Mouse (Mus musculus): ENCODE data around the gene Rilpl1.
"Not testable (repeated sequence)": the region's sequence is repeated elsewhere in the genome, so short reads cannot be mapped to it uniquely, and the experiment has no call there.

Rilpl1 gene

DNA sequence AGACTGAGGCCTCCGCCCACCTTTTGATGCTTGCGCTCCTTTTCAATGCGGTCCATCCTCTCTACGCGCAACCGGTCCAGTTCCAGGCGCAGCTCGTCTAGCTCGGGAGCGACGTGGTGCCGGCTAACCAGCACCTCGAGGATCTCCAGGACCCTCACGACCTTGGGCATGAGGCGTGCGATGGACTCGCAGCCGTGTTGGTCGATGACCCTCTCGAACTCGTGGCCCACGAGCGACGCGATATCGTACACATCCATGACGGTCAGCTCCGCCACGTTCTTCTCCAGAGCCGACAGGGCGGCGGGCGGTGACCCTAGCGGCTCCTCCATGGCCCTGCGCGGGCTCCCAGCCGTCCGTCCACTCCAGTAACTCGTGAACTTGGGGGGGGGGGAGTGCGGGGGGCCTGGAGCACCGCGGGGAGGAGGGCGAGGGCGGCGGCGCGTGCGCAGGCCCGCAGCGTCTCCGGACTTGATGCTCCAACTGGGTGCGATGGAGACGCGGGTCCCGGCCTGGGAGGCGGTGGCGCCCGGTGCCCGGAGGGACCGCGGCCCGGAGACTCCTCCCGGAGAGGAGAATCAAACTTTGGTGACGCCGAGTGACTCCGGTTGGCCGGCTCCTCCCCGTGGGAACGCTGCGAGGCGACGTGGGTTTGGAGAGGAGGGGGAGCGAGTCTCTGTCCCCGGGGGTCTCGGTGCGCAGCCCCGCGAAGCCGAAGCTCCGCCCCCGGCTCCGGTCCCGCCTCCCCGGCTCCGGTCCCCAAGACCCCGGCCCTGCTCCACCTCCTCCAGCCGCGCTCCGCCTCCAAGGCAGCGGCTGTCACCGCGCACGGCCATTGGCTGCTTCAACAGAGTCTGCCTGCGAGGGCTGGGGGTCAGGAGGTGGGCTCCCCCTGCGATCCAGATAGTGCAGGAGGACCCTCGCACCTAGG is at the start of gene Rilpl1:
TSS of gene Rilpl1 (minus strand) at position 737 of the 928 bp plus-strand sequence.
- peak; percentile 11 to 18 for DNase-seq (ENCODE audit: low read depth in 2 of 2, low spot score in 2 of 2)

GRCm38 (mm10) chr5:124578633-124579317 is 47.6 kb upstream of the Rilpl1 start, which contains the start of the genes Eif2b1 and Gtf2h3:
Eif2b1 (minus strand) TSS chr5:124579131.
Gtf2h3 (plus strand) TSS chr5:124579140.
- DNase-seq (ENCODE audit: low read depth in 2 of 2, low spot score in 2 of 2): peak; percentile 88 to 90

DNA sequence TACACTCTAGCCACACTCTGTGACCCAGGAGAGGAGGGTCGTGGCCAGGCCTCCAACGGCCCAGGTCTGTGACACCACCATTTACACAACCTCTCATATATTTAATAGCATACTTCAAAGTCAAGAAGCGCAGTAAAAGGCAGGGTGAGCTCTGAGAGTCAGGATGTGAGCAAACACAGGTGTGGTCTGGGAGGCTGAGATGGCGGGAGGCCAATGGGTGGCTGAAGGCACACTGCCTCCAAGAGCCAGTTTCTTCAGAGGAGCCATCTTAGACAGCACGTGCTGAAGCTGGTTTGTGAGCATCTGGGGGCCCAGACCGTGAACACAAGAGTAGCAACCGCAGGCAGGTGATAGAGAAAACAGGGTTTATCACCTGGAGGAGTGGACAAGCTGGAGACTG is 44.3 kb upstream of the Rilpl1 start:
- no peak for DNase-seq (ENCODE audit: low read depth in 2 of 2, low spot score in 2 of 2)

GRCm38 (mm10) chr5:124571068-124571467 is 39.9 kb upstream of the Rilpl1 start:
- DNase-seq (ENCODE audit: low read depth in 2 of 2, low spot score in 2 of 2): no peak

DNA sequence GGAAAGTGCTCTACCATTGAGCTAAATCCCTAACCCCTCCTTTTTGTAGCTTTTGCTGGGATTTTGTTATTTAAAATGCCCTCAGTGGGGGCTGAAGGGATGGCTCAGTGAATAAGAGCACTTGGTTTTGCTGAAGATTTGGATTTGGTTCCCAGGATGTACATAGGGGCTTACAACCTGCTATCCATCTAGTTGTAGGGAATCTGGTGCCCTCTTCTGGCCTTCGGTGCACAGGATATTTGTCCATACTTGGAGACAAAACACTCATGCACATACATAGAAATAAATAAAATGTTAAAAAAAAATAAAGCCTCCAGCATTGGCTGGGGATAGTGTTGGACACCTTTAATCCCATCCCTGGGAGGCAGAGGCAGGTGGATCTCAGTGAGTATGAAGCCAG is 24.0 kb upstream of the Rilpl1 start:
- DNase-seq (ENCODE audit: low read depth in 2 of 2, low spot score in 2 of 2): no peak

- no peak for DNase-seq (ENCODE audit: low read depth in 2 of 2, low spot score in 2 of 2)
Measured at GRCm38 (mm10) chr5:124553607-124554006, 22.4 kb upstream of the Rilpl1 start.

DNA sequence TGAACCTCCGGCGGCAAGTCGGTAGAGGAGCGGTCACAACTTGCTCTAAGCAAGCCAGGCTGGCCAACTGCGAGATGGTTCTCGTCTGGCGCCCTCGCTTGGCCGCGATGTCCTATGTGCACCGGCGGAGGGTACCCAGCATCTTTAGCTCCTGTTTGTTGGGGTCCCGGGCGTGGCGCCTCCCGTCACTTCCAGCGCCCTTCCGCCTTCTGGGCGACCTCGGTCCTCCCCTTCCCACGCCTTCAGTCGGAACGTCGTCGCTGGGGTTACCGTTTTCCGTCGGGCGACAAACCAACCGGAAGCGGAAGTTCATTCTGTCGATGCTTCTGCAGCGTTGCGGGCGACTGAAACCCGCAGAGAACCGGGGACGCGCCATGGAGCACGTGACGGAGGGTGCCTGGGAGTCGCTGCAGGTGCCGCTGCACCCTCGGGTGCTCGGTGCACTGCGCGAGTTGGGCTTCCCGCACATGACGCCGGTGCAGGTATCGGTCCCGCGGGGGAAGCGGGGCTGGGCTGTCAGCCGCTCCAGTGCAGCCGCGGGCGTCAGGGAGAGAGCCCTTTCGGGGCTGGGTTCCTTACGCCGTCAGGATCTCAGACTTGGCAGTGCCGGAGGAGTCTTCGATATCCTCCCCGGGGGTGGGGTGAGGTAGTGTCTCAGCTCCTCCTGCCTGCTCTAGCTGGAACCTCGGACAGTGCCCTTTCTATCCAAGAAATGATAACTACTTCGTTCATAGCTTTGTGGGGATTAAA is 21.5 kb upstream of the Rilpl1 start, which contains the start of gene Ddx55:
TSS of gene Ddx55 (plus strand) at position 307 of the 750 bp plus-strand sequence.
- peak; percentile 90 to 91 for DNase-seq (ENCODE audit: low read depth in 2 of 2, low spot score in 2 of 2)

GRCm38 (mm10) chr5:124552094-124552472 is 20.9 kb upstream of the Rilpl1 start:
- DNase-seq (ENCODE audit: low read depth in 2 of 2, low spot score in 2 of 2): no peak

GRCm38 (mm10) chr5:124551349-124552093 is 20.3 kb upstream of the Rilpl1 start:
- DNase-seq (ENCODE audit: low read depth in 2 of 2, low spot score in 2 of 2): not testable (repeated sequence)

DNA sequence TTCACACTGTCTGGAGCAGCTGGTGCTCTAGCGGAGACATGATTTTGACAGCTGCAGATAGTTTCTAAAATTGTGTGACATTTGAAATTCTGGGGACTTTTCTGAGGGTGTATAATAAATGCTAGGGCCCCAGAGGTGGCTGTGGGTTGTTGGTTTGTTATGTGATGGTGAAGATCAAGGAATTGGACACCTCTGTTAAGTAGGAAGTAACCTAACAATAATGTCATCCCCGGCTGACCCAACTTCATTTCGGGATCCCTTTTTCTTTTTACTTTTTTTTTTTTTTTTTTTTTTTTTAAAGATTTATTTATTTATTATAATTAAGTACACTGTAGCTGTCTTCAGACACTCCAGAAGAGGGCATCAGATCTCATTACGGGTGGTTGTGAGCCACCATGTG is 19.5 kb upstream of the Rilpl1 start:
- not testable (repeated sequence) for DNase-seq (ENCODE audit: low read depth in 2 of 2, low spot score in 2 of 2)

GRCm38 (mm10) chr5:124541602-124541973 is 10.4 kb upstream of the Rilpl1 start:
- DNase-seq (ENCODE audit: low read depth in 2 of 2, low spot score in 2 of 2): no peak

GRCm38 (mm10) chr5:124540905-124541601 is 9.9 kb upstream of the Rilpl1 start:
- peak; percentile 48 to 61 for DNase-seq (ENCODE audit: low read depth in 2 of 2, low spot score in 2 of 2)

DNA sequence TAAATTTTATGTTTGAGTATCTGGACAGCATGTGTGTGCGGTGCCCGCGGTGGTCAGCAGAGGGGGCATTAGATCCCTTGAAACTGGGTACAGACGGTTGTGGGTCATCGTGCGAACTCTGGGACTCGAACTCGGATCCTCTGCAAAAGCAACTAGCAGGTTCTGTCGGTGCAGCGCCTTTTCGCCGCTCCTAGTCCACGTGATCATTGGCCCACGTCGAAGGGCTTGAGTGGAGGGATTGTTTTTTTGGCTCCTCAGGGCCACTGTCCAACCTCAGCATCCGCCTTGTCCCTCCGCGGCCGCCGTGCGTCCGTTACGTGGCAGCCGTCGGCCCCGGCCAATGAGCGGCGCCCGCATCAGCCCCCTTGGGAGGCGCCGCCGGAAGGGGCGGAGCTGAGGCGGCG is 9.2 kb upstream of the Rilpl1 start, which contains the start of gene Tmed2:
TSS of gene Tmed2 (plus strand) at position 313 of the 404 bp plus-strand sequence.
- peak; percentile 86 to 87 for DNase-seq (ENCODE audit: low read depth in 2 of 2, low spot score in 2 of 2)

DNA sequence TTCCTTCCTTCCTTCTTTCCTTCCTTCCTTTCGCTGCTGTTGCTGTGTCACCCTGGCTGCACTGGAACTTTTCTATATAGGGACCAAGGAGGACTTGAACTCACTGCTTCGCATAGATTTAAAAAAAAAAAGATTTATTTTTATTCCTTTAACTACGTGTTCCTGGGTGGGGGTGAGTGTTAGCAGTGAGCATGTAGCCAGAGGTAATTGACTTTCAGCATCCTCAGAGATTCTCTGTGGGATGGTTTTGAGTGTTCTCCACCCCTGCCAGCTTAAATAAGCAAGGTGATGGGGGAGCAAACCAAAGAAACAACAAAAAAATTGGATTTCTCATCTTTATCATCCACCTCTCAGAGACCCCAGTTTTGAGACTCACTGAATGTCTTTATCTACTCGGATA is 8.7 kb upstream of the Rilpl1 start:
- no peak for DNase-seq (ENCODE audit: low read depth in 2 of 2, low spot score in 2 of 2)

DNA sequence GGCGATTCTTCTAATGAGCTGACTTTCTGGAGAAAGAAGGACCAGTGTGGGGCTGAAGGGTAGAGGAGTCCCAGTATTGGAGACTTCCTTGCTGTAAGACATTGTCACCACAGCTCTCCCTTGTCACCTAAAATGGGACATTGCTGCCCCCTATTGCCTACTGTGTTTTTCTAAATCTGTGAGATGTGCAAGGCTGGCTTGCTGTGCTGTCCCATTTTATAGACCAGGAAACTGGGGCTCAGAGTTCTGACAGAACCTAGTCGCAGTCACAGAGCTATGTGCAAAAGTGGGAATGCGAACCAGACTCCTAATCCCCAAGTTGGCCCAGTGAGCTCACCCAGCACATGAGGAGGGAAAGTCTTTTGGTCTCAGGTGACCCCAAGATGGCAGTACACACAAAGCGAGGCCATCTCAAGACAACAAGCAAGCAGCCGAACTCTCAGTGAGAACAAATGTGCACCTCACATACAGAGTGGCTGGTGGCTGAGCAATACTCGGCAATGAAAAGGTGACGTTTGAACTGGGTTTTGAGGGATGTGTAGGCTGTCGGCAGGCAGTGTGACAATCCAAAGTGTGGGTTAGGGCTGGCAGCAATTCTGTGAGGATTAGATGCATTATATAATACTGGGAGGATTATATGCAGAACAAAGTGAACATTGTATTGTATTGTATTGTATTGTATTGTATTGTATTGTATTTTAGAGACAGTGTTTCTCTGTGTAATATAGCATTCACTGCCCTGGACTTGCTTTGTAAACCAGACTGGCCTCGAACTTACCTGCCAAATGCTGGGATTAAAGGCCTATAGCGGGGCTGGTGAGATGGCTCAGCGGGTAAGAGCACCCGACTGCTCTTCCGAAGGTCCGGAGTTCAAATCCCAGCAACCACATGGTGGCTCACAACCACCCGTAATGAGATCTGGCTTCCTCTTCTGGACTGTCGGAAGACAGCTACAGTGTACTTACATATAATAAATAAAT is 7.9 kb upstream of the Rilpl1 start:
- DNase-seq (ENCODE audit: low read depth in 2 of 2, low spot score in 2 of 2): peak; percentile 61 to 73

DNA sequence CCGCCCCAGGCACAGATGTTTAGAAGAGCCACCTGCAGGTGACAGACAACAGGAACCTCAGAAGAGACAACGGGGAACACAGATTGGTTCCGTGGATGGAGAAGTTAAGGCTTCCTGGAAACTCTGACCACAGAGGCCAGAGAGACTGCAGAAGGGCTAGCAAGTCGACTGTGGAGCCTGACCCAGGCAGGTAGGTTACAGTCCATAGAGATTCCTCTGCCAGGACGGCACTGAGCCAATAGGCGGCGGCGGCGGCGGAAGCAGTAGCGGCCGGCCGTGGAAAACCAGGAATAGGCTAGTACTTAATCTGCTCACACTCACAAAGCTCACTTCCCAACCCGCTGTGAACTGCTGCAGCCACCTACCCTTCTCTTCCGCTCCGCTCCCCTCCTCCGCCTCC is 5.6 kb upstream of the Rilpl1 start:
- DNase-seq (ENCODE audit: low read depth in 2 of 2, low spot score in 2 of 2): no peak

DNA sequence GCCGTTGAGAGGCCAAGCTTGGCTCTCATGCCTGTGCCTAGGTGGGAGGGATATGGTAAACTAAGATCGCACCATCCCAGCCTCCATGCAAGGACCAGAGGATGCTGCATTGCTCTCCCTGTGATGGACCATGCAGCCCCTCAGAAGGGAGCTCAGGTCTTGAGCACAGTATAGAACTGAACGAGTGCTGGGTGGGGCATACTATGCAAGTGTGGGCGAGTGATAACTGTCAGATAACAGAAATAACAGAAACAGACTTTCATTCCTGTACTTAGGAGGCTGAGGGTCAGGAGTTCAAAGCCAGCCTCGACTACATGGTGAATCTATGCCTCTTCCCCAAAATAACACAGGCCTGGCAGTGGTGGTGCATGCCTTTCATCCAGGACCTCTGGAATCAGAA is 3.8 kb upstream of the Rilpl1 start:
- no peak for DNase-seq (ENCODE audit: low read depth in 2 of 2, low spot score in 2 of 2)

- DNase-seq (ENCODE audit: low read depth in 2 of 2, low spot score in 2 of 2): no peak
Measured at GRCm38 (mm10) chr5:124532451-124532850, 1.3 kb upstream of the Rilpl1 start.

DNA sequence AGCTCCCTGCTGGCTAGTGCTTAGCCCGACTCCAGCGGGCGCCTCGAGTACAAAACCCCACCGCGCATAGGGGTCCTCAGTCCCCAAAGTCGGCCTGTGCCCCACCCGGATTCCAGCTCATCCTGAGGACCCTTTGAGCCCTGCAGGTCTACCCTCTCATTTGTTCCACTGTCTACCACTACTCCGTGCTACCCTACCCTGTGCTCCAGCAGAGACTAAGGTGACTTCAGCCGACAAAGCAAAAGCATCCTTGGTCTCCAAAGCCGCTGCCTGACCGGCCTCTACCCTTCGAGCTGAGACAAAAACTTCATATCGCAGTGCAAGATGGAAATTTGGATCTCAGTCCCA is 366 bp upstream of the Rilpl1 start:
- no peak for DNase-seq (ENCODE audit: low read depth in 2 of 2, low spot score in 2 of 2)
